Mouse (Mus musculus) skeletal muscle tissue, adult 2 months (tissue): Measurements from ENCODE around the gene Fkbp1a.

Experiments
- DNase-seq: peaks from one replicate; pipeline ENCODE4 v3.0.0-alpha.2; 2012; ENCODE audit warnings: low read depth, low spot score

Fkbp1a gene

DNA sequence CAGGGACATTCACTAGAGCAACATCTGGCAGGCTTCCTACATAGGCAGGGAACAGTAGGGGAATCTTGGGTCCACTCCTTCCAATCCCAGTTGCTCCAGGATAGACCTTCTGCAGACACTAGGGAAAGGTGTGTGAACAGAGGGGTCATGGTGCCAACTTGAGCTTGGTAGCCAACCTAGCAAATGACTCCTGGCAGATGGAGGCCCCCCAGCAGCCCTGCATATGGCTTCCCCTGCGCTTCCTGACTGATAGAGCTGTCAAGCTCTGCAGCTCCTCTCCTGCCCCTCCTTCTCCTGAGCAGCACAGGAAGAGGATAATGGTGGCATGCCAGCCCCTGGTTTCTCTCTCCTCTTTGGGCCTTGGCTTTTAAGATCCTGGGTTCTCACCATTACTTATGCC is 66.2 kb downstream of the Fkbp1a start:
- no peak for DNase-seq

DNA sequence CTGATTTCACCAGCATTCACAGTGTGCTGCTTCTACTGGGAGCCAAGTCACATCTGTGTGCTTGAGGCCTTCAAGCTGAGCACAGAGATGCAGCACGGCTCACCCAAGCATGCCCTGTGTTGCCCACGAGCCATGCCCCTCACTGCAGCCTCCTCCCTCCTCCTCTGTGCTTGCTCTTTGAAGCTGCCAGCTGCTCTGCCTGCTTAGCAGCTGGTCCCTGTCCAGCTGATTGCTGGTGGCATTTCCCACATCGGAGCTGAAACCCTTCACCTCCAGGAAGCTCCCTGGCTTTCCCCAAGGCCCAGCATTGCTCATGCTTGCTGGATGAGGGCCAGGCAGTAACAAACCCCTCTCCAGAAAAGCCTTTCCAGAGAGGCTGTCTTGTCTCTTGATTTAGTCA is 67.7 kb downstream of the Fkbp1a start:
- DNase-seq = no peak
